Mouse (Mus musculus): ENCODE measurements at regions not wholly inside any gene's neighbourhood (a gene's known extent, or its start where the extent isn't known, plus 50 kb on each side); places are given as distances from the start of the nearest gene placed in this dataset.

GRCm38 (mm10) chr11:111666336-111666735, 600.4 kb downstream of the Kcnj2 start:
- TF ChIP-seq CTCF (IDR thresholded peaks at IDR 0.05; ENCODE audit: extremely low read depth, insufficient read depth, insufficient read length, insufficient replicate concordance), result no peak
- no peak for TF ChIP-seq POLR2A (IDR thresholded peaks at IDR 0.05; ENCODE audit: low read depth, low read length)

Measured in spleen, adult 2 months (tissue).